ENCODE assay signal across 31 mouse cellular contexts in the genomic region with DNA sequence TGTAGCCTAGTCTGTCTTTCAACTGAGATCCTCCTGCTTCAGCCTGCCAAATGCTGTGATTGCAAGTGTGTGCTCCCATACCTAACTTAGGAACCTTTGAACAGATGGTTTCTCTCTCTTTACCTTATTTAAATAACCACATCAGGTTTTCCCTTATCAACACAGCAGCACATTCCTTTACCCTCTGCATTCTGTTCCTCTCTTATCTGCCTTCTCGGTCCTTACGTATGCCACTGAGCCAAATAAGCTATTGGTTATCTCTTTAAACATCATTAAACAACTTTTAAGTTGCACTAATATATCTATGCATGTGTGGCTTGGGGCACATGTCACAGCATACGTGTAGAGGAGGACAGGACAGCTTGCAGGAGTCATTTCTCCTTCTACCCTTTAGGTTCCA. TPM values are rescaled to one million over a fixed set of nuclear protein-coding genes. Genes with fewer than 3 reads are reported as not detected.
DNase-seq lines count a peak whose midpoint lies in the region; ATAC-seq lines count a peak whose summit lies in the region.
"Had no signal": no experiment of that assay in that cellular context is flagged by ENCODE, and none has a peak within 500 bp of the region (broad histone marks: within the 10 kb centered on the region; RNA-seq: fewer than 3 reads in every experiment).

No protein-coding gene starts in this region.

- H3K4me2 ChIP-seq in midbrain, embryonic 11.5 days, result no peak overlapping the region
- H3K4me2 ChIP-seq in midbrain, embryonic 13.5 days (replicated peaks), result no peak overlapping the region
- H3K4me2 ChIP-seq in liver, embryonic 16.5 days (ENCODE audit: low read depth, low read length), result no peak overlapping the region
- H3K4me2 ChIP-seq: embryonic facial prominence, embryonic 12.5 days; forebrain, embryonic 15.5 days; heart, embryonic 11.5 days; hindbrain, embryonic 14.5 days; limb, embryonic 12.5 days had no signal

- WGBS in midbrain, embryonic 11.5 days, result 92% methylated on average over 3 of the region's 3 CpGs
- WGBS in midbrain, embryonic 13.5 days, result 93% methylated on average over 3 of the region's 3 CpGs
- 23% methylated on average over 3 of the region's 3 CpGs for WGBS in liver, embryonic 16.5 days (ENCODE audit: insufficient replicate concordance)

- H3K27me3 ChIP-seq in midbrain, embryonic 11.5 days (ENCODE audit: control insufficient read depth, insufficient read depth, low read length), result no peaks in the 10 kb centered on the region
- H3K27me3 ChIP-seq in midbrain, embryonic 13.5 days, result no peaks in the 10 kb centered on the region
- H3K27me3 ChIP-seq in liver, embryonic 16.5 days (ENCODE audit: control insufficient read depth, insufficient read depth, low read depth, low read length), result no peaks in the 10 kb centered on the region
- H3K27me3 ChIP-seq: embryonic facial prominence, embryonic 12.5 days; forebrain, embryonic 15.5 days; limb, embryonic 12.5 days had no signal

- no peaks in the 10 kb centered on the region for H3K4me1 ChIP-seq in midbrain, embryonic 11.5 days (ENCODE audit: control insufficient read depth, insufficient read depth, low read length)
- H3K4me1 ChIP-seq in midbrain, embryonic 13.5 days (replicated peaks), result no peaks in the 10 kb centered on the region
- peaks cover 12% of the 10 kb centered on the region for H3K4me1 ChIP-seq in liver, embryonic 16.5 days (ENCODE audit: control insufficient read depth, low read depth, low read length)
- H3K4me1 ChIP-seq: embryonic facial prominence, embryonic 12.5 days; forebrain, embryonic 10.5 days; forebrain, embryonic 15.5 days; limb, embryonic 12.5 days had no signal

- intact Hi-C loops in heart, postnatal 14 days (cut with DNase I), result no loop called here

- DNase-seq in midbrain, embryonic 11.5 days (ENCODE audit: low spot score, missing footprints), result peak; percentile 14
- no peak for DNase-seq in layer of hippocampus, adult 8-10 months (ENCODE audit: low spot score in 2 of 2)
- no peak for DNase-seq in heart, postnatal 14 days
- no peak for DNase-seq in right cerebral cortex, postnatal 36 days (ENCODE audit: low spot score in 2 of 2)
- DNase-seq: adrenal gland, postnatal 14 days; cerebellum, adult 18-20 months; cerebellum, postnatal 14 days; embryo, embryonic 11 days; gastrocnemius, postnatal 25 days; heart, adult 18-20 months; kidney, adult 11 months; kidney, postnatal 25 days; lung, adult 18-20 months; lung, postnatal 4 days; right cerebral cortex, postnatal 25 days; spleen, adult 18-20 months; thymus, adult 2 months had no signal

- no peak overlapping the region for H3K9ac ChIP-seq in midbrain, embryonic 11.5 days (ENCODE audit: low read length)
- H3K9ac ChIP-seq in midbrain, embryonic 13.5 days (replicated peaks), result no peak overlapping the region
- H3K9ac ChIP-seq in liver, embryonic 16.5 days (ENCODE audit: low read depth, low read length), result no peak overlapping the region
- H3K9ac ChIP-seq: embryonic facial prominence, embryonic 12.5 days; forebrain, embryonic 15.5 days; hindbrain, embryonic 14.5 days; limb, embryonic 12.5 days had no signal

- no peak for ATAC-seq in midbrain, embryonic 11.5 days (ENCODE audit: low FRiP score)
- no peak for ATAC-seq in midbrain, embryonic 13.5 days
- 0 out of 2 replicates have a peak, but pooled peaks have one; percentile 30 for ATAC-seq in erythroblast, adult 5-6 weeks (replicated peaks; ENCODE audit: low FRiP score, poor library complexity, severe bottlenecking)
- peak; percentile 91 for ATAC-seq in liver, embryonic 16.5 days (ENCODE audit: low read depth)
- ATAC-seq: forebrain, embryonic 15.5 days; inflammation-experienced regulatory T-cells, adult 6 months; lung, postnatal 0 days; midbrain, embryonic 16.5 days had no signal

- no peaks in the 10 kb centered on the region for H3K36me3 ChIP-seq in midbrain, embryonic 11.5 days (ENCODE audit: control insufficient read depth, insufficient read depth, low read length)
- 0 out of 2 replicates have a peak, but pooled peaks cover 12% of the 10 kb centered on the region for H3K36me3 ChIP-seq in midbrain, embryonic 13.5 days
- H3K36me3 ChIP-seq in liver, embryonic 16.5 days (ENCODE audit: control insufficient read depth, insufficient read depth), result peaks cover 2% of the 10 kb centered on the region; the same call in 1 of the 2 replicates
- H3K36me3 ChIP-seq: embryonic facial prominence, embryonic 12.5 days; limb, embryonic 12.5 days had no signal

- H3K27ac ChIP-seq in midbrain, embryonic 11.5 days (ENCODE audit: low read depth, low read length), result no peak overlapping the region
- H3K27ac ChIP-seq in midbrain, embryonic 13.5 days, result no peak overlapping the region
- H3K27ac ChIP-seq in liver, embryonic 16.5 days (ENCODE audit: low read length), result peak overlapping the region; percentile 14; the same call in 1 of the 2 replicates
- H3K27ac ChIP-seq: embryonic facial prominence, embryonic 12.5 days; forebrain, embryonic 10.5 days; forebrain, embryonic 15.5 days; hindbrain, embryonic 14.5 days; left cerebral cortex, adult 2 months; limb, embryonic 12.5 days had no signal

- no peaks in the 10 kb centered on the region for H3K9me3 ChIP-seq in midbrain, embryonic 11.5 days (ENCODE audit: control insufficient read depth, low read length)
- H3K9me3 ChIP-seq in midbrain, embryonic 13.5 days, result no peaks in the 10 kb centered on the region
- H3K9me3 ChIP-seq in liver, embryonic 16.5 days (replicated peaks; ENCODE audit: control insufficient read depth, low read length), result no peaks in the 10 kb centered on the region
- H3K9me3 ChIP-seq: embryonic facial prominence, embryonic 12.5 days; forebrain, embryonic 10.5 days; forebrain, embryonic 15.5 days; limb, embryonic 12.5 days had no signal

- no peak overlapping the region for H3K4me3 ChIP-seq in midbrain, embryonic 11.5 days (ENCODE audit: low read depth, low read length)
- no peak overlapping the region for H3K4me3 ChIP-seq in midbrain, embryonic 13.5 days (replicated peaks)
- no peak overlapping the region for H3K4me3 ChIP-seq in liver, embryonic 16.5 days (ENCODE audit: low read depth, low read length)
- H3K4me3 ChIP-seq: embryonic facial prominence, embryonic 12.5 days; forebrain, embryonic 10.5 days; forebrain, embryonic 15.5 days; left cerebral cortex, adult 2 months; limb, embryonic 12.5 days had no signal

RNA-seq across cellular contexts. Expression of a gene that starts 18.4 kb away (rescaled TPM):
- polyA plus RNA-seq in midbrain, embryonic 11.5 days (2014; fragmentation: Nextera tagmentation; extraction: Ambion mirVana), result 22.3 and 22.8 TPM in 2 replicates
- polyA plus RNA-seq in midbrain, embryonic 13.5 days (2015; fragmentation: Nextera tagmentation; extraction: Ambion mirVana), result 13.4 and 15.8 TPM in 2 replicates
- 7.9 and 11.1 TPM in 2 replicates for total RNA-seq in erythroblast, adult 5-6 weeks (2015; ENCODE audit: low replicate concordance)
- 5.6 and 13.0 TPM in 2 replicates for total RNA-seq in erythroblast, adult 5-6 weeks (2017; ENCODE audit: low replicate concordance)
- 8.7 and 8.8 TPM in 2 replicates for polyA plus RNA-seq in liver, embryonic 16.5 days (2015; fragmentation: Nextera tagmentation; extraction: Ambion mirVana)
- 10 to 100 TPM; 13.1 to 21.5 (median 15.1) TPM for total RNA-seq in layer of hippocampus, adult 8-10 months (2022)
- 1 to 10 TPM; 5.6 to 5.9 TPM for total RNA-seq in heart, postnatal 14 days (2021)

RNA-seq across cellular contexts. Expression of a gene that starts 18.7 kb away (rescaled TPM):
- 40.5 and 43.4 TPM in 2 replicates for polyA plus RNA-seq in midbrain, embryonic 11.5 days (2014; fragmentation: Nextera tagmentation; extraction: Ambion mirVana)
- 36.5 and 38.6 TPM in 2 replicates for polyA plus RNA-seq in midbrain, embryonic 13.5 days (2015; fragmentation: Nextera tagmentation; extraction: Ambion mirVana)
- 0.77 and 3.6 TPM in 2 replicates for total RNA-seq in erythroblast, adult 5-6 weeks (2015; ENCODE audit: low replicate concordance)
- total RNA-seq in erythroblast, adult 5-6 weeks (2017; ENCODE audit: low replicate concordance), result 1.1 and 2.1 TPM in 2 replicates
- 17.5 and 18.2 TPM in 2 replicates for polyA plus RNA-seq in liver, embryonic 16.5 days (2015; fragmentation: Nextera tagmentation; extraction: Ambion mirVana)
- total RNA-seq in layer of hippocampus, adult 8-10 months (2022), result 10 to 100 TPM; 12.0 to 16.1 (median 13.2) TPM
- total RNA-seq in heart, postnatal 14 days (2021), result 1 to 10 TPM; 5.1 to 8.1 TPM

RNA-seq across cellular contexts. Expression of a gene that starts 43.9 kb away (rescaled TPM):
- 0.22 and 0.26 TPM in 2 replicates for polyA plus RNA-seq in midbrain, embryonic 11.5 days (2014; fragmentation: Nextera tagmentation; extraction: Ambion mirVana)
- 0.52 and 0.86 TPM in 2 replicates for polyA plus RNA-seq in midbrain, embryonic 13.5 days (2015; fragmentation: Nextera tagmentation; extraction: Ambion mirVana)
- not detected in 2 replicates for total RNA-seq in erythroblast, adult 5-6 weeks (2015; ENCODE audit: low replicate concordance)
- not detected in 2 replicates for total RNA-seq in erythroblast, adult 5-6 weeks (2017; ENCODE audit: low replicate concordance)
- 1.5 and 1.7 TPM in 2 replicates for polyA plus RNA-seq in liver, embryonic 16.5 days (2015; fragmentation: Nextera tagmentation; extraction: Ambion mirVana)
- 1 to 10 TPM; 2.6 to 7.7 (median 4.7) TPM for total RNA-seq in layer of hippocampus, adult 8-10 months (2022)
- total RNA-seq in heart, postnatal 14 days (2021), result 1 to 10 TPM; 1.1 to 1.5 TPM
- total RNA-seq: hematopoietic stem cell, adult 5-6 weeks had no signal

Comparison
In these comparisons a context has a peak if more than half of its experiments do, and no peak if none do; other contexts are left out.
1. ATAC-seq: peak in erythroblast, adult 5-6 weeks (single experiment) and liver, embryonic 16.5 days (single experiment); none in midbrain, embryonic 11.5 days (single experiment) and midbrain, embryonic 13.5 days (single experiment).